Mouse (Mus musculus): ENCODE results near the gene Fam189a1. TPM values are rescaled to one million over a fixed set of nuclear protein-coding genes. Genes with fewer than 3 reads are reported as not detected.

The Fam189a1 gene
- total and polyA plus RNA-seq, 3 experiments: 0.10 TPM; not detected in 2

DNA sequence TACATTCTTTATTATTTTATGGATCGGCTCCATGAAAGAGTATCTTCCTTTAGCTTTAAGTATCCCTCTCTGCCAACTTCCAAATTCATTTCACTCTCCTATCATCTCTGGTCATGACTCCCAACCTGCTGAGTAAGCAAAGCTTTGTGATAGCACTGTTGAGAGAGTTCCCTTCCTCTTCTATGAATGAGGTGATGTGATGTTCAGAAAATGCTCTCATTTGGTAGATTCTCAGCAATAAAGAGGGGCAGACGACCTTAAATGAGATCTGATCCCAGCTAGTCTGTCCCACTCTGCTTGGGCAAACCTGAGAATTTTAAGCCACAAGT lies 205.6 kb downstream of the Fam189a1 start:
- TF ChIP-seq SIN3A (IDR thresholded peaks at IDR 0.05; ENCODE audit: low read length) (no peak), MAFK (IDR thresholded peaks at IDR 0.05; ENCODE audit: insufficient replicate concordance, low read length) (peak; percentile 73), ELF1 (IDR thresholded peaks at IDR 0.05; ENCODE audit: low read depth, low read length) (no peak), ZC3H11A (IDR thresholded peaks at IDR 0.05; ENCODE audit: low read depth, low read length) (no peak), BHLHE40 (IDR thresholded peaks at IDR 0.05; ENCODE audit: low read depth, low read length) (no peak), ZKSCAN1 (IDR thresholded peaks at IDR 0.05; ENCODE audit: borderline replicate concordance, low read depth, low read length) (no peak)
- Histone ChIP-seq H3K27me3 (replicated peaks) (peaks cover 34% of the 10 kb centered on the region), H3K9ac (ENCODE audit: insufficient read depth, low read depth) (no peak overlapping the region), H3K4me2 (ENCODE audit: insufficient read depth, low read depth, poor library complexity, severe bottlenecking) (no peak overlapping the region), H3K27ac (ENCODE audit: insufficient read depth, low read depth) (no peak overlapping the region), H3K79me2 (replicated peaks; ENCODE audit: control insufficient read depth, extremely low read depth, insufficient read depth, poor library complexity, severe bottlenecking) (no peaks in the 10 kb centered on the region), H3K36me3 (replicated peaks in 1 of 2; ENCODE audit: control insufficient read depth in 1 of 2, insufficient read depth in 1 of 2, low read length in 1 of 2) (no peaks in the 10 kb centered on the region), H3K4me3 (replicated peaks in 1 of 3; ENCODE audit: low read depth in 2 of 3, low read length in 2 of 3, poor library complexity in 1 of 3) (no peak overlapping the region), H3K9me3 (replicated peaks; ENCODE audit: low read length) (no peaks in the 10 kb centered on the region), H3K4me1 (ENCODE audit: control insufficient read depth in 1 of 2, insufficient read depth in 2 of 2) (no peaks in the 10 kb centered on the region)
- in situ Hi-C loops (cut with MboI; ENCODE audit: low pct_ligation_motif_present, low pct_unique_long_range_greater_than_20kb, low sequenced_read_pairs) (no loop called here), dilution Hi-C loops (cut with MboI; ENCODE audit: extremely low pct_ligation_motif_present, extremely low pct_unique_long_range_greater_than_20kb, low sequenced_read_pairs) (no loop called here)
- no peak for DNase-seq (ENCODE audit: extremely low read depth)

DNA sequence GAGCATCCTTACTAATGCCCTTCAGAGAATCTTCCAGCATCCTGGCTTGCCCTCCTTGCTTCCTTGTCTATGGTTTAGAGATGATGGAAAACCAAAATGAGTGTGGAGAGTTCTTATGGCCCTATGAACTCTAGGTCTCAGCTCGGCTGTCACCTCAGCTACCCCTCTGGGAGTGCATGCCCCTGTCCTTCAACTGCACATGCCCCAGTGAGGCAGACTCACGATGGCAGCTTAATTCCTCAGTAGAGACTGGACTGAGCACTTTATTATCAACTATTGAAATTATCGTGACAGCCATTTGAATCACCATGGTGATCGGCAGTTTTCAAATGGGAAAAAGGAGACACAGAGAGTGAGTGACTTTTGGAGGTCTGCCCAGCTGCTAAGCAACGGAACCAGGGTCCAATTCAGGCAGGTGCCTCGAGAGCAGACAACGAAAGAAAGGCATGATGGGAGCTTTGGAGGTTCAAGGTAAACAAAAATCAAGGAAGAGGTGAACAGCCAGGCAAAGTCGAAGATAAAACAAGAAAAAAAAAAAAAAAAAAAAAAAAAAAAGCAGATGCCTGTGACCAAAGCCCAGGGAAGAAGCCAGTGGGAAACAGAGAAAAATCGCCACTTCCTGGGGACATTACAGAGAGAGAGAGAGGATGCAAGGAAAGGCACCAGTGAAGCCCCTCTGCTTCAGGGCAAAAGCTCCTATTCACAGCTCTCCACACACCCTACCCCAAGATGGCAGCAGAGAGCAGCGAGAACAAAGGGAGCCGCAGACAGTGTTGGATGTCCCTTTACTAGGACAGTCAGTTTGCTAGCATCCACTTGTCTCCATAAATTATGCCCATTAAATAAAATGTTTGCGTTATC lies 206.2 kb downstream of the Fam189a1 start:
- Histone ChIP-seq H3K9me3 (replicated peaks; ENCODE audit: low read length) (no peaks in the 10 kb centered on the region), H3K9ac (ENCODE audit: insufficient read depth, low read depth) (no peak overlapping the region), H3K27me3 (replicated peaks) (peaks cover 37% of the 10 kb centered on the region), H3K36me3 (replicated peaks in 1 of 2; ENCODE audit: control insufficient read depth in 1 of 2, insufficient read depth in 1 of 2, low read length in 1 of 2) (no peaks in the 10 kb centered on the region), H3K4me3 (replicated peaks in 1 of 3; ENCODE audit: low read depth in 2 of 3, low read length in 2 of 3, poor library complexity in 1 of 3) (no peak overlapping the region), H3K4me1 (ENCODE audit: control insufficient read depth in 1 of 2, insufficient read depth in 2 of 2) (no peaks in the 10 kb centered on the region), H3K4me2 (ENCODE audit: insufficient read depth, low read depth, poor library complexity, severe bottlenecking) (peak overlapping the region; percentile 40; the same call in 1 of the 2 replicates), H3K79me2 (replicated peaks; ENCODE audit: control insufficient read depth, extremely low read depth, insufficient read depth, poor library complexity, severe bottlenecking) (no peaks in the 10 kb centered on the region), H3K27ac (ENCODE audit: insufficient read depth, low read depth) (no peak overlapping the region)
- dilution Hi-C loops (cut with MboI; ENCODE audit: extremely low pct_ligation_motif_present, extremely low pct_unique_long_range_greater_than_20kb, low sequenced_read_pairs): no loop called here
- in situ Hi-C loops (cut with MboI; ENCODE audit: low pct_ligation_motif_present, low pct_unique_long_range_greater_than_20kb, low sequenced_read_pairs): no loop called here
- no peak for TF ChIP-seq JUN (IDR thresholded peaks at IDR 0.05; ENCODE audit: insufficient read depth, low read depth, low read length)
- TF ChIP-seq CTCF (conservative IDR thresholded peaks at IDR 0.05 in 1 of 2, IDR thresholded peaks at IDR 0.05 in 1 of 2; ENCODE audit: low read depth in 2 of 2, low read length in 2 of 2): peak; percentile 40 to 60
- TF ChIP-seq SMC3 (IDR thresholded peaks at IDR 0.05; ENCODE audit: low read depth, low read length): peak; percentile 11; the same call in 1 of the 2 replicates
- no peak for TF ChIP-seq ETS1 (conservative IDR thresholded peaks at IDR 0.05; ENCODE audit: low read depth, low read length)
- no peak for TF ChIP-seq ZNF384 (IDR thresholded peaks at IDR 0.05; ENCODE audit: low read depth, low read length)
- TF ChIP-seq RAD21 (IDR thresholded peaks at IDR 0.05; ENCODE audit: low read depth, low read length): peak; percentile 43
- peak; percentile 37 for DNase-seq (ENCODE audit: extremely low read depth)

DNA sequence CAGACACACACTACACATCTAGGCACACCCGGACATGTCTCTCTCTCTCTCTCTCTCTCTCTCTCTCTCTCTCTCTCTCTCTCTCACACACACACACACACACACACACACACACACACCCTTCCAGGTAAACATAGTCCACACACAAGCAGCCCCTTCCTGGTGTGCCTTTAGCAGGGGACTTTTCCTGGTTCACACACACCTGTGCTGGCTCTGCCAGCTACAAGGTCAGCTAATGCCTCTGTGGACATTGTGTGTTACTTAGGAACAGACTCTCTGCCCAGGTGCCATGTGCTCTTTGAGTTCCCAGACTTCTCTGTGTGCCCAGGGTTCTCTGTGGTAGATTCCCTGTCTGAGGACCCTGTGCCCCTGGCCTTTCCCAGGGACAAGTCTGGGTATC lies 206.9 kb downstream of the Fam189a1 start:
- H3K4me1 ChIP-seq (ENCODE audit: control insufficient read depth in 1 of 2, insufficient read depth in 2 of 2): no peaks in the 10 kb centered on the region
- dilution Hi-C loops (cut with MboI; ENCODE audit: extremely low pct_ligation_motif_present, extremely low pct_unique_long_range_greater_than_20kb, low sequenced_read_pairs): no loop called here
- no peak for TF ChIP-seq MXI1 (IDR thresholded peaks at IDR 0.05; ENCODE audit: low read depth, low read length)
- no peak for TF ChIP-seq POLR2A (IDR thresholded peaks at IDR 0.05; ENCODE audit: low read depth, low read length)
- TF ChIP-seq TBP (conservative IDR thresholded peaks at IDR 0.05; ENCODE audit: low read depth, low read length): no peak
- no peaks in the 10 kb centered on the region for H3K79me2 ChIP-seq (replicated peaks; ENCODE audit: control insufficient read depth, extremely low read depth, insufficient read depth, poor library complexity, severe bottlenecking)
- no peak overlapping the region for H3K9ac ChIP-seq (ENCODE audit: insufficient read depth, low read depth)
- no peak for DNase-seq (ENCODE audit: extremely low read depth)
- H3K4me3 ChIP-seq (replicated peaks in 1 of 3; ENCODE audit: low read depth in 2 of 3, low read length in 2 of 3, poor library complexity in 1 of 3): no peak overlapping the region
- peaks cover 37% of the 10 kb centered on the region for H3K27me3 ChIP-seq (replicated peaks)
- no peak overlapping the region for H3K4me2 ChIP-seq (ENCODE audit: insufficient read depth, low read depth, poor library complexity, severe bottlenecking)
- no peak overlapping the region for H3K27ac ChIP-seq (ENCODE audit: insufficient read depth, low read depth)
- no peaks in the 10 kb centered on the region for H3K36me3 ChIP-seq (replicated peaks in 1 of 2; ENCODE audit: control insufficient read depth in 1 of 2, insufficient read depth in 1 of 2, low read length in 1 of 2)
- in situ Hi-C loops (cut with MboI; ENCODE audit: low pct_ligation_motif_present, low pct_unique_long_range_greater_than_20kb, low sequenced_read_pairs): no loop called here
- H3K9me3 ChIP-seq (replicated peaks; ENCODE audit: low read length): no peaks in the 10 kb centered on the region
